Mouse (Mus musculus) right cerebral cortex, postnatal 25 days (tissue): ENCODE data around the gene Maml1.

ENCODE experiments used
- DNase-seq: peaks from one replicate; pipeline ENCODE4 v3.0.0; 2022

The Maml1 gene

DNA sequence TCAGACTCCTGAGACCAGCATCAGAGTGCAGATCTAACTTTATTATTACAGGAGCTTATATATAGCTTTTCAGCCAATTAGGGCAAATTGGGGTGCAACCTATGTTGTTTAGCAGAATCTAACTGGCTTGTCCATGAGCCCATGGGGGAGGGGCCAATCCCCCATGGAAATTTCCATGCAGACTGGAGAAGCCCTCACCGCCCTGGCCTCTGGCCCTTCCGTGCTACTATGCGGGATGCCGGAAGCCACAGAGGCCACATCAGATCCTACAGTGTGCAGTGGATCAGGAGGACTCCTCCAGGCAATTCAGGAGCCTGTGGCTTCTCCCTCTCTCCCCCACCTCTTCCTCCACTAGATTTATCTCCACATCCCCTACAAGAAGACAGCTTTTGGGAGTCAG, 74.3 kb downstream of the Maml1 start:
- DNase-seq: no peak

DNA sequence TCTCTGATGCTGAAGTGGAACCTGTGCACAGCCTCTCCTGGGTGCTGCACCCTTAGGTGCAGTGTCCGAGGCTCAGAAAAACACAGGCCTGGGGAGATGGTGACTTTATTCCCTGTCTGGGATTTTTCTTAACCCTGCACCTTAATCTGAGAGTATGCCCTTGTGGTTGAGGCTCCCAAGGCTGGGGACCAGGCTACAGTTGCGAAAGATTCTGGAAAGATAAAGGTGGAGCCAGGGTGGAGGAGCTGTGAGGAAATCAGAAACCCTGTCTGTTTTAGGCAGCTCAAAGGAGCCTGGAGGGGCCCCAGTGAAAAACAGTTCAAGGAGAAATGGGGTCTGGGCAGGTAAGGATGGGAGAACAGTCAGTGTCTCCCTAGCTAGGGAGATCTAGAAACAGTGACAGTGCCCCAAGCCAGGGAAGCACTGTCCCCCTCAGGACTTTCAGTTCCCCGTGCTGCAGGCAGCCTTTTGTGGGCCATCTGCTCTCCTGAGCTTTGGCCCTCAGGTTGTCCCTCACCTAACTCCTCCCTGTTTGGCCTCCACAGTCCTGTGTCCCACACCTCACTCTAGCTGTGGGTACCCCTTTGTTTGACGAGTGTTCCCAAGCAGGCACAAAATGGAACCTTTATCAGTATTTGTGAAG, 75.3 kb downstream of the Maml1 start:
- DNase-seq: no peak

DNA sequence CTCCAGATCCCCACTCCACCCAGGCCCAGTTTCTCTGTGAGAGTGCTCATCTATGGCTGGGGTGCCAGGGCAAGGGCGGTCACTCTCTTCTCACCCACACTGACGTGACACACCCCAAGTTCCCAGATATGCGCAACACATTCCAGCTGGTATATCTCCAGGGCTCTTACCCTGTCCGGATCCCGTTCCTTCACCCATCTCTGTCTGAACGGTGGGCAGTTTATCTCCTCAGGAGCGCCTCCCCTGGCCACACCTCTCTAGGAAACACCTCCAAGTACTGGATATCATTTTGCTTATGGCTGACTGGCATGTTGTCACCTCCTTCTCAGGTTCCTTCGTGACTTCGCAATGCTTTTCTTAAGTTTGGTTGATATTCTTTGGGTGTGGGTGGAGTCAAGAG, 76.5 kb downstream of the Maml1 start:
- no peak for DNase-seq

DNA sequence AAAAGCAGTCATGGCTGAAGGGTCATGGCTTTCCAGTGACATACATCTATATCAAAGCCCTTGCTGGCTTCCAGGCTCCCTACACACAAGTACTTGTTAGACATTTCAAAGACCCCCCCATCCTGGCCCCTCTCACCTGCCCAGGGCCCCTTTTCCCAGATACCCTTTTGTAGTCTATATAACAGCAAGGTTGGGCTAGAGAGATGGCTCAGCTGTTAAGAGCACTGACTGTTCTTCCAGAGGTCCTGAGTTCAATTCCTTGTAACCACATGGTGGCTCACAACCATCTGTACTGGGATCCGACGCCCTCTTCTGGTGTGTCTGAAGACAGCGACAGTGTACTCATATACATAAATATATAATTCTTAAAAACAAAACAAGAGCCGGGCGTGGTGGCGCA, 77.5 kb downstream of the Maml1 start:
- DNase-seq: no peak

DNA sequence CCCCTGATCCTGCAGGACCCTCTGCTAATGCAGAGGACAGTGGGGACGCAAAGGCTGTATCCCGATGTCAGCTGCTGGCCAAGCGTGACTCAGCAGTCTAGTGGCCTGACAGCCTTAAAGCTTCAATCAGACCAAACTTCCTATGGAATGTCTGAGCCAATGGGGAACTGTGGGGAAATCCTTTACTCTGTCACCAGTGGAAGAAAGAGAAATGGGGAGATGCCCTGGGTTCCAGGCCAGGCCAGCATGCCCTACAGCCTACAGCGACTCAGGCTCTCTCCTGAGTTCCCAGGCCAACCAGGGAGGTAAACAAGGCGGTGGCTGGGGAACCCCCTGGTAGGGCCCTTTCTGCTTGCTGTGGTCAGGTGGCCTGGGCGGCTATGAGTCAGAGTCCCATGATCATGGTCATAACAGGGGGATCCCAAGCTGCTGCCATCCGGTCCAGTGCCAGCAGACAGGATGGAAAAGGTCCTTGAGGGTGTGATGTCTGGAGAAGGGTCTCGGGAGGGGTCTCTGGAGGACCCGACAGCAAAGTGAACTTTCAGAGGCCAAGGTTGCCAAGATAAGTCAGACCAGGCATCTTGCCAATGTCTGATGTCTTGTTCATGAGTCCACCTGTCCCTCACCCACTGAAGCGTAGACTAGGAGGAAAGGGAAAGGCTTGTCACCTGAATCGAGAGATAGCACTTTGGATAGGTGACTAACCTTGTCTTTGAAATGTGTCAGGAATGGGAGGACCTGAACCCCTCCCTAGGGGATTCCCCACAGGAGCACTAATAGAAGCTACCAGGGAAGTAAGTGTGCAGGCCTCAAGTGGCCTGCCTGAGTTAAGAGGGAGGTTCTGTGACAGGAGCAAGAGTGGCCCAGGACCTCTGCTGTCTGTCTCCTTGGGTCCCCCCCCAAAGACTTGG, 79.0 kb downstream of the Maml1 start:
- DNase-seq: no peak

DNA sequence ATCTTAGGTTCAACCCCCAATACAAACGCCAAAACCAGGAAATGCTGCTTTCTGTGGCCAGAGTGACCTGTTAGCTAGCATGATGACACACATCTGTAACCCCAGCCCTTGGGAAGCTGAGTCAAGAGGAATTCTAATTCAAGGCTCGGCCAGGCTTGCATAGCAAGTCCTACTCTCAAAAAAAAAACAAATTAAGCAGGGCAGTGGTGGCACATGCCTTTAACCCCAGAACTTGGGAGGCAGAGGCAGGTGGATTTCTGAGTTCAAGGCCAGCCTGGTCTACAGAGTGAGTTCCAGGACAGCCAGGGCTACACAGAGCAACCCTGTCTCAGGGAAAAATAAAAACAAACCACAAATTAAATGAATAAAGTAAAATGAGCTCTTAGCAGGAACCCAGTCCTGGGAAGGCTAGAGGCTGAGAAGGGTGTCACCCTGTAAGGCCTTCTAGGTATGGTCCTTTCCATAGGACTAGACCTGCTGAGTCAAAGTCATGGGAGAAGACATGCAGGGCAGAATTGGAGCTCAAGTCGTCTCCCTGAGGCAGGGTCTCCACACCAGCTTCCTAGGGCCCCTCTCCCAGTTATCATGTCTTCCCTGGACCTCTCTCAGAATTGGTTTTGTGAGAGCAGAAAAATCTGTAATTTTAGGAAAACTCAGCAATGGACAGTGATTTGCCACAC, 79.9 kb downstream of the Maml1 start:
- DNase-seq: no peak

DNA sequence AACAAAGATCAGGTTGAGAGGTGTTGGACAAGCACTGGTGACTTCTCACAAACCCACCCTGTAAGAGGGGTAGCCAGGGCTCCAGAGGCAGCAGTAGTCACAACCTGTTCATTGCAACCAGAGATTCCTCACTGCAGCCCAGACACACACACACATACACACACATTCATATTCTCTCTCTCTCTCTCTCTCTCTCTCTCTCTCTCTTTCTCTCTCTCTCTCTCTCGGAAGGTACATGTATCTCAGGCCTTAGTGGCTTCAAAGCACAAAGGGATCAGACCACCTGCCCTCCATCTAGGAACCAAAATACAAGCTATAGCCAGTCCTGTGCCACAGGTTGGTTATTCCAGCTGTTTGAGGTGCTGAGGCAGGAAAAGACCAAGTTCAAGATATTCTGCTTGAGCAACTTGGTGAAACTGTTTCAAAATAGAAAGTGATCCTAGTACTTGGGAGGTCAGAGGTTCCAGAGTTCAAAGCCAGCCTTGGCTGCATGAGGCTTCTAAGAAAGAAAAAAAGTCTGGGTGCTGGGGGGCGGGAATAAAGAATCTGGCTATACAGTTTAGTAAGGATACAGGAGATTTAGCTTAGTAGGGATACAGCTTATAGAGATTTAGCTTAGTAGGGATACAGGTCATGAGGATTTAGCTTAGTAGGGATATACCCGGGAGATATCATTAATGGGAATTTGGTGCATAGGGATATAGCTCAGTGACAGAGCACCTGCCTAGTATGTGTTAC, 80.6 kb downstream of the Maml1 start:
- no peak for DNase-seq

DNA sequence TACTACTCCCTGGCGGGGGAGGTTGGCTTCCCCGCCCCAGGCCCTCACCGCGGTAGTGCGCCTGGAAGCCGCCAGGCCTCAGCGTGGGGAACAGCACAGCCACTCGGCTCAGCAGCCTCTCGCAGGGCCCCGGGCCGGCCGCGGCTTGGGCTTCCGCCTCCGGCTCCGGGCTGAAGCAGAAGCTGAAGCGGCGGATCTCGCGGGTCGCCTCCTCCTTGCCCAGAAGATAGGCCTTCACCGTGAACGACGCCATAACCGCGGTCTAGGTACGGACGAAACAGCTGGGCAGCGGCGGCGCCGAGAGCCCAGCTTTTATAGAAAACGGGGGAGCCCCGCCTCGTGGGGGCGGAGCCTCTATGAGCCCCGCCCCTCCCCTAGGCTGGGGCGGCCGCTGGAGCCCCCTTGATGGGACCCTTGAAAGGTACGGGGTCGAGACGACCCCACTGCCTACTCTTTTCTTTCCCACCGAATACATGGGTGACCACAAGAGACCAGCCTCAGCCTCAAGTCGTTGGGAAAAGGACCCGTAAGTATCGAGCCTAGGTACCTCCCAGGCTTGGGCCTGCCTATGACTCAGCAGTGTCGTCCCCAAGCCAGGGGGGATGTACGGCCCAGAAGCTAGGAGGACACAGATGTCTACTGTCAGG, 81.5 kb downstream of the Maml1 start, which contains the start of the genes Sqstm1 and Mgat4b:
TSS of gene Sqstm1 (minus strand) at position 323 of the 647 bp plus-strand sequence.
TSS of gene Mgat4b (plus strand) at position 386 of the 647 bp plus-strand sequence.
- DNase-seq: peak; percentile 85

DNA sequence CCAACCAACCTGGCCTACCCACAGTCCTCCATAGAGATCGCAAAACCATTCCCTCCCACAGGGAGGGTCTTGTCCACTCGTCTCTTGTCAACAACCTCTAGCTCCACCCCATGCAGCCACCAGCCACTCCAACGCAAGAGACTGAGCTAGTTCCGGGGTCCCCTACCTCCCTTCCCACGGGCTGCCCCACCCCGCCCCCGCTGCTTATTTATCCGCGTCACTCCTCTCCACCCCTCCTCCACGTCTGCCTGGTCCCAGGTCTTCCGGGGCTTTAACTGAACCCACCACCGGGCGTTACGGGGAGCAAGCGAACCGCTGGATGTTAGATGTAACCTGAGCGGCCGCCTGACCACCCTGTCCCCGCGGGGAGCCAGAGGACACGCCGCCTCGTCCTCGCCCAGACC, 82.0 kb downstream of the Maml1 start:
- DNase-seq: peak; percentile 78

DNA sequence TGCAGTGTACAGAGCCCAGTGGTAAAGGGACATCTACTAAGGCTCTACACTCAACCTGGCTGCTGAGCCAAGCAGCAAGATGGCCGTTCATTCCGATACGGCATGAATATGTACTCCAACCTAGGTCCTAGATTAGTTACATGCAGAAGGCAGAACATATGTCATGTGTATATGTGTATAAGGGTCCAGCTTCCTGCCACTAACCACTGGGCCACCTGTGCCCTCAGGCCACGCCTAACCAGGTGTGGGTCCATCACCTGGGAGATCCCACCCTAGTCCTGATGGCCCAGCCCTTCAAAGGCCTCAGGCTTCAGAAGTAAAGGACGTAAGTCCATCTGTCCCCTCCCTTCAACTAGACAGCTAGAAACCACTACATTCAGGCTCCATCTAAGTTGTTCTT, 84.1 kb downstream of the Maml1 start:
- DNase-seq: no peak

DNA sequence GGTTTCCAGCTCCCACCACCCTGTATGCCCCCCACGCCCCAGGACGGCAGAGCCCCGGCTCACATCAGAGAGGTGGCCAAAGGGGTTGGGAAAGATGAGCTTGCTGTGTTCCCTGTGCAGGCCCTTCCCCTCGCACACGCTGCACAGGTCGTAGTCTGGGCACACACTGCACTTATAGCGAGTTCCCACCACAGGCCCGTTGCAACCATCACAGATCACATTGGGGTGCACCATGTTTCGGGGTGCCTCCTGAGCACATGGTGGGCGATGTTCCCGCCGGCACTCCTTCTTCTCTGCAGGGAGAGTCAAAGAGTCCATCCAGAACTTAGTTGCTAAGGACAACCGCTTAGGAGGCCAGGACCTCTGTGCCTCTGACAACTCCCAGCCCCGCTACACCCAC, 84.8 kb downstream of the Maml1 start:
- no peak for DNase-seq

DNA sequence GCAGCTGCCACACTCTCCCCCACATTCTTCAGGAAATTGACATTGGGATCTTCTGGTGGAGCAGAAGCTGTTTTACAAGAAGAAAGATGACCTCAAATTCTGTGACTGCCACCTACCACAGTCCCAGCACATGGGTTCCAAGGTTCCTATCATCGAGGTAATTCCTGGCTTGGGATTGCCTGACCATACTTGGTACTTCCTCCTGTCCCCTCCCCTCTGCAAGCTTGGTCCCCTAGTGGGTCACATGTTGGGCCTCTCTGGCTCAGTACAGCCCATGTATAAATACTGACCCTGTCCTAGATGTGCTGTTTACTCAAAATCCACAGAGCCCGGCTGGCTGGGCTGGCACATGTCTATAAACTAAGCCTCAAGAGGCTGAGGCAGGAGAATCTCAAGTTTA, 86.1 kb downstream of the Maml1 start:
- DNase-seq: no peak
